Mouse (Mus musculus) c-Kit-positive CD71-negative TER-119-negative erythroid progenitor cells, embryonic 14.5 days (primary cell): Measurements from ENCODE around the gene Dnajc10.

Experiments used
- DNase-seq: peaks from one replicate; pipeline ENCODE4 v3.0.0-alpha.2; 2013; ENCODE audit warnings: low read depth

Gene Dnajc10

GRCm38 (mm10) chr2:80340537-80340936 is 25.3 kb downstream of the Dnajc10 start:
- DNase-seq = no peak

DNA sequence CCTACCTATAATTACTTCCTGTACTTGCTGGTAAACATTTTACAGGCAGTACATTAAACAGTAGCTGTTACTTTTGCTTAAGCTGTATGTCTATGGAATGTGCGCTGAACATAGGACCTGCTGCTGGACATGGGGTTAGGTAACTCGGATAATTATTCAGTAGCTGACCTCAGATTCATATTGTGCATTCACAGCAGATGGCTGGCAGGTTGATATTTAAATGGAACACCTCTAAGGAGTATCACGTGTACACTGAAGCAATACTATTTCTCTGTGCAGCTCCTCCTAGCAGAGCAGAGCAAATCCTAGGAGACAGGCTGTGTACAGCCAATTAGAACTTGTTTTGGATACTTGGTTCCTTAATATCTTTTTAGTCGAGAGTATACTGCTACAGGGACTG is 39.3 kb downstream of the Dnajc10 start:
- DNase-seq = no peak

GRCm38 (mm10) chr2:80356656-80357231 is 41.5 kb downstream of the Dnajc10 start:
- no peak for DNase-seq

DNA sequence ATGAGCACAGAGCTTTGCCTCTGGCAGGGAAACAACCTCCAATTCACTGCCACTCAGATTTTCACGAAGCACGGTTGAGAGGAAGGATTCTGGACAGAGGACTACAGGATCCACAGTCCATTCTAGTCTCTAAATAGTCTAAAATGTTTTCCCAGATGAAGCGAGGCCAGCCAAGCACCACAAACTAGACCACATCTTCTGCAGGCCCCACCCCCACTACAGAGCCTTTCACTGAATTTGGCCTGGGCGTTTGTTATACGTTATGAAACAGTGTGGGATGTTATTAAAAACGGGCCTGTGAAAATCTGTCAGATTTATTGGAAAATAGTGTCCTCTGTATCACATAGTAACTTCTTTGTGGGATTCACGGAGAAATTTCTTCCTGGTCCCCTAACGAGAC is 56.2 kb downstream of the Dnajc10 start:
- no peak for DNase-seq

GRCm38 (mm10) chr2:80374892-80375291 is 59.6 kb downstream of the Dnajc10 start:
- DNase-seq = no peak

DNA sequence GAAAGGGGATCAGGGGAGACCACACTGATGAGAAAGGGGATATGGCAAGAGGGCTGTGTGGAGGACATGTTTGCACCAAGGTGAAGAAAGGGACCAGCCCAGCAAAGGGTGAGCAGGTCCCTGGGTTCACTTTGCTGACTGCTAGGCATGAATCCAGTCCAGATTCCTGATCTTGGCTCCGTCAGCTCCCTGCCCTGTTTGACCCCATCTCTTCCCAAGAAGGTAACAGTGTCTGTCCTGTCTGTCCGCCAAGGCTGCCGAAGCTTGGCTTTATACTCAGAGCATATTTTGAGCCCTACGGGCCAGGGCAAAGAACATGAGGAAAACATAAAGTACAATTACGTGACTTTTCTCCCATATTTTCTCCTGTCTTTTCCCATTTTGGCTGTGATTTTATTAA is 64.6 kb downstream of the Dnajc10 start:
- no peak for DNase-seq

GRCm38 (mm10) chr2:80384447-80384846 is 69.2 kb downstream of the Dnajc10 start:
- DNase-seq = no peak

DNA sequence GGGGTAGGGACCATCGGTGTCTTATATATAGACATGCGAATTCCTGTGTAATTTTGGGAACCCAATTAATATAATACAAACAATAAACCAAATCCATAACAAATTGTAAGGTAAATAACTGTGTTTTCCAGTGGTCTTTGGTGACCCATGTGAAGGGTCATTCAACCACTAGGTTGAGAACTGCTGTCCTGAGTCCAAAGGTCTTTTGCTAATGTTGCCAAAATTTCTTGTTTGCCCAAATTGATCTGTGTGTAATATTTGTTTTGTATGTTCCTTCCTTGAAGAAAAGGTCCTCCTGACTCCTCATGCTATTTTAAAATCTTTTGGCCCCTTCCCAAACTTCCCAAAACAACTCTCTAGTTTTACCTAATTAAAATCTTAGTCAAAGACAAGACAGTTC is 71.0 kb downstream of the Dnajc10 start:
- DNase-seq = no peak

GRCm38 (mm10) chr2:80387668-80388067 is 72.4 kb downstream of the Dnajc10 start:
- no peak for DNase-seq

- no peak for DNase-seq
These were observed 73.1 kb downstream of the Dnajc10 start for GRCm38 (mm10) chr2:80388341-80388740.

- DNase-seq = no peak
These were observed 80.8 kb downstream of the Dnajc10 start for GRCm38 (mm10) chr2:80396057-80396456.

- DNase-seq = no peak
These were observed 81.6 kb downstream of the Dnajc10 start for GRCm38 (mm10) chr2:80396864-80397263.

DNA sequence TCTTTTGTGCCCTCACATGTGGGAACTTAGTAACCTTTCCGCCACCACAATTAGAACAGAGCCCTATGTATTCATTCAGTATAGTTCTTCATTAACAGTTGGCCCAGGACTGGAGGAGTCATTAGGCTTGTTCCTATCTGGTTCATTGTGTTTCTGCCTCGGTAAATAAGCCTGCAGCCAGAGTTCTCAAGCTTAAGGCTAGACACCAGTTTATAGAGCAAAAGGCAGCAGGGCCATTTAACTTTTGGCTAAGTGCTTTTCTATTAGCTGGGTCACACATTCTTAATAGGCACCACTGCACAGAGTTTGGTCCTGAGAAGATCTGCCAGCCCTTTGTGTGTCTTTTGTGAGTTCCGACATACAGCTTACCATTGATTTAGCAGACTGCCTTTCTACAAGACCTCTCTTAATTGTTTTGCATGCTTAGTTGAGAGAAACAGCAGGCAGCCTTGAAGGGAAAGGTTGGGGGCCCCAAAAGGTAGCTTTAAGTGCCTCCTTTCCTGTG is 83.4 kb downstream of the Dnajc10 start:
- DNase-seq = no peak
